Mouse (Mus musculus) ovary, adult 10 weeks (tissue): ENCODE data around the gene Ttc36. TPM values are rescaled to one million over a fixed set of nuclear protein-coding genes. Genes with fewer than 3 reads are reported as not detected.

Experiments
- polyA plus RNA-seq: library from polyadenylated mRNA; stranded (reverse); fragments of 350-450 nt; fragmentation: Illumina TruSeq; extraction: RNeasy Lipid Tissue Mini Kit (QIAGEN cat#74804); gene quantifications from one replicate; pipeline ENCODE4 v1.2.3, GENCODE M21; 2014

Ttc36 gene
- polyA plus RNA-seq = not detected

GRCm38 (mm10) chr9:44802808-44803450, at the start of gene Ttc36:
TSS of gene Ttc36 (minus strand) at chr9:44803072.

GRCm38 (mm10) chr9:44799102-44799957, 3.5 kb downstream of the Ttc36 start, which contains the start of gene Tmem25:
TSS of gene Tmem25 (minus strand) at chr9:44799307.

GRCm38 (mm10) chr9:44767101-44768028, 35.5 kb downstream of the Ttc36 start, which contains the start of the genes Arcn1 and Ift46:
TSS of gene Arcn1 (minus strand) at chr9:44767845.
TSS of gene Ift46 (plus strand) at chr9:44767908.

Other genes starting within 250 kb of the Ttc36 start
- not detected for gene Cxcr5, start 241.2 kb downstream of the Ttc36 start, polyA plus RNA-seq
- 406 TPM for gene Ddx6, start 198.2 kb downstream of the Ttc36 start, polyA plus RNA-seq
- not detected for gene Treh, start 129.8 kb downstream of the Ttc36 start, polyA plus RNA-seq
- 0.71 TPM for gene Phldb1, start 67.9 kb downstream of the Ttc36 start, polyA plus RNA-seq
- 372 TPM for gene Arcn1, start 35.2 kb downstream of the Ttc36 start, polyA plus RNA-seq
- 29.9 TPM for gene Ift46, start 35.2 kb downstream of the Ttc36 start, polyA plus RNA-seq
- gene Tmem25, start 3.8 kb downstream of the Ttc36 start, polyA plus RNA-seq = 0.91 TPM
- 41.2 TPM for gene Kmt2a, start 78.2 kb upstream of the Ttc36 start, polyA plus RNA-seq
- gene Atp5l, start 117.7 kb upstream of the Ttc36 start, polyA plus RNA-seq = 284 TPM
- 81.2 TPM for gene Ube4a, start 162.5 kb upstream of the Ttc36 start, polyA plus RNA-seq
- gene Cd3g, start 177.4 kb upstream of the Ttc36 start, polyA plus RNA-seq = 1.3 TPM
- gene Cd3d, start 178.7 kb upstream of the Ttc36 start, polyA plus RNA-seq = 0.29 TPM
- gene Cd3e, start 206.6 kb upstream of the Ttc36 start, polyA plus RNA-seq = 0.80 TPM
- 6.6 TPM for gene Mpzl2, start 236.7 kb upstream of the Ttc36 start, polyA plus RNA-seq